Mouse (Mus musculus) kidney, adult 11 months (tissue): ENCODE results near the gene Hoxd10.

ENCODE experiments used
- DNase-seq: peaks from one replicate; pipeline ENCODE4 v3.0.0; 2022

Hoxd10 gene

GRCm38 (mm10) chr2:74681594-74682531 lies 9.9 kb upstream of the Hoxd10 start:
- no peak for DNase-seq

GRCm38 (mm10) chr2:74682796-74683195 lies 8.9 kb upstream of the Hoxd10 start:
- no peak for DNase-seq

- no peak for DNase-seq
Measured at GRCm38 (mm10) chr2:74683471-74683951, 8.2 kb upstream of the Hoxd10 start.

- no peak for DNase-seq
Measured at GRCm38 (mm10) chr2:74684106-74684505, 7.6 kb upstream of the Hoxd10 start.

- DNase-seq = no peak
Measured at GRCm38 (mm10) chr2:74685059-74685603, 6.6 kb upstream of the Hoxd10 start.

- DNase-seq = peak; percentile 80
Measured at GRCm38 (mm10) chr2:74686301-74686987, 5.3 kb upstream of the Hoxd10 start.

- no peak for DNase-seq
Measured at GRCm38 (mm10) chr2:74686988-74687697, 4.6 kb upstream of the Hoxd10 start.

GRCm38 (mm10) chr2:74687698-74688555 lies 3.8 kb upstream of the Hoxd10 start:
- DNase-seq = no peak

- DNase-seq = no peak
Measured at GRCm38 (mm10) chr2:74688795-74689573, 2.7 kb upstream of the Hoxd10 start.

- no peak for DNase-seq
Measured at GRCm38 (mm10) chr2:74689574-74690337, 2.0 kb upstream of the Hoxd10 start.

GRCm38 (mm10) chr2:74690338-74690716 lies 1.4 kb upstream of the Hoxd10 start:
- no peak for DNase-seq

- DNase-seq = no peak
Measured at GRCm38 (mm10) chr2:74691995-74692807, 477 bp downstream of the Hoxd10 start.

GRCm38 (mm10) chr2:74692808-74693431 lies 1.2 kb downstream of the Hoxd10 start:
- DNase-seq = no peak

- no peak for DNase-seq
Measured at GRCm38 (mm10) chr2:74693432-74693827, 1.7 kb downstream of the Hoxd10 start.

GRCm38 (mm10) chr2:74694066-74694465 lies 2.3 kb downstream of the Hoxd10 start:
- DNase-seq = peak; percentile 70

GRCm38 (mm10) chr2:74695383-74695782 lies 3.7 kb downstream of the Hoxd10 start:
- DNase-seq = no peak

GRCm38 (mm10) chr2:74695813-74696430 lies 4.2 kb downstream of the Hoxd10 start:
- no peak for DNase-seq
